Mouse (Mus musculus) adrenal gland, postnatal 0 days (tissue): ENCODE data around the gene Ugt2b35. TPM values are rescaled to one million over a fixed set of nuclear protein-coding genes. Genes with fewer than 3 reads are reported as not detected.

Experiments
- polyA plus RNA-seq: library from polyadenylated mRNA; unstranded; fragments of >200 nt; fragmentation: Nextera tagmentation; extraction: Ambion mirVana; gene quantifications from 2 replicates; pipeline ENCODE4 v1.2.1, GENCODE M21; 2015

The Ugt2b35 gene
- 0.07 and 0.16 TPM in 2 replicates for polyA plus RNA-seq

DNA sequence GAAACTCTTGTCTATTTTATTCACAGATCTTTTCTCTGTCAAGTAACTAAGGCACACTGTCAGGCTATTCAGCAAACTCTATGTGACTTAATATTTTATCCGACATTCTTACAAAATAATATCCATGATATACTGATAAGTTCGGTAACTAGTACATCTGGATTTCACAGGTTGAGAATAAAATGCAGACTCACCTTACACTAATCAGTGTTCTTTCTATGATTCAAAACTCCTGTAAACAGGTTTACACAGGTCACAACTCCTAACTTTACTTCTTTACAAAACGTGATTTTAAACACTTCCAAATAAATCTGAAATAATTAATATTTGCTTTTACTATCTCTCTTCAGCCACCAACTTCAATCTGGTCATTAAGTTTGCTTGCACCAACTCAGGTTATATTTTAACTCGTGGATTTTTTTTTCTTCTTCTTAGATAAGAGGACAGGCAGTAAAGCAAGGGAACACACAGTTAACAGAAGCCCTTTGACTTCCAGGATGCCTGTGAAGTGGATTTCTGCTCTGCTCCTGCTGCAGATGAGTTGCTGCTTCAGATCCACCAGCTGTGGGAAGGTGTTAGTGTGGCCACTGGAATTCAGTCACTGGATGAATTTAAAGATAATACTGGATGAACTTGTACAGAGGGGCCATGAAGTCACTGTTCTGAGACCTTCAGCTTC lies at the start of gene Ugt2b35:
Gene Ugt2b35 (plus strand): TSS at position 466 of the 679 bp plus-strand sequence.

Other genes with a start within 250 kb of the Ugt2b35 start
- gene Ythdc1, start 196.6 kb upstream of the Ugt2b35 start, polyA plus RNA-seq: 21.6 and 23.7 TPM in 2 replicates
- 1.9 and 2.3 TPM in 2 replicates for gene Ugt2b34, start 93.9 kb upstream of the Ugt2b35 start, polyA plus RNA-seq
- 0.09 and 0.21 TPM in 2 replicates for gene Ugt2b1, start 74.3 kb upstream of the Ugt2b35 start, polyA plus RNA-seq
- 0.23 and 0.43 TPM in 2 replicates for gene Ugt2b36, start 91.7 kb downstream of the Ugt2b35 start, polyA plus RNA-seq
- gene Ugt2b5, start 139.5 kb downstream of the Ugt2b35 start, polyA plus RNA-seq: 2.7 and 5.0 TPM in 2 replicates